Mouse (Mus musculus): ENCODE measurements around the gene Depdc5.

The Depdc5 gene

GRCm38 (mm10) chr5:32997686-32998085, 134.2 kb downstream of the Depdc5 start:
- no peak for DNase-seq (ENCODE audit: low read depth in 2 of 2, low spot score in 2 of 2)

GRCm38 (mm10) chr5:32998783-32999182, 135.3 kb downstream of the Depdc5 start:
- no peak for DNase-seq (ENCODE audit: low read depth in 2 of 2, low spot score in 2 of 2)

- DNase-seq (ENCODE audit: low read depth in 2 of 2, low spot score in 2 of 2): no peak
These were observed 137.6 kb downstream of the Depdc5 start for GRCm38 (mm10) chr5:33001111-33001510.

- no peak for DNase-seq (ENCODE audit: low read depth in 2 of 2, low spot score in 2 of 2)
These were observed 139.3 kb downstream of the Depdc5 start for GRCm38 (mm10) chr5:33002781-33003180.

- DNase-seq (ENCODE audit: low read depth in 2 of 2, low spot score in 2 of 2): no peak
These were observed 140.0 kb downstream of the Depdc5 start for GRCm38 (mm10) chr5:33003500-33003899.

GRCm38 (mm10) chr5:33004110-33004509, 140.6 kb downstream of the Depdc5 start:
- DNase-seq (ENCODE audit: low read depth in 2 of 2, low spot score in 2 of 2): no peak

GRCm38 (mm10) chr5:33005442-33006145, 142.1 kb downstream of the Depdc5 start:
- DNase-seq (ENCODE audit: low read depth in 2 of 2, low spot score in 2 of 2): no peak

- DNase-seq (ENCODE audit: low read depth in 2 of 2, low spot score in 2 of 2): no peak
These were observed 143.2 kb downstream of the Depdc5 start for GRCm38 (mm10) chr5:33006670-33007069.

- DNase-seq (ENCODE audit: low read depth in 2 of 2, low spot score in 2 of 2): no peak
These were observed 143.9 kb downstream of the Depdc5 start for GRCm38 (mm10) chr5:33007371-33007770.

- DNase-seq (ENCODE audit: low read depth in 2 of 2, low spot score in 2 of 2): no peak
These were observed 145.8 kb downstream of the Depdc5 start for GRCm38 (mm10) chr5:33009301-33009700.

GRCm38 (mm10) chr5:33009818-33010812, 146.6 kb downstream of the Depdc5 start:
- DNase-seq (ENCODE audit: low read depth in 2 of 2, low spot score in 2 of 2): no peak

GRCm38 (mm10) chr5:33011132-33012106, 147.9 kb downstream of the Depdc5 start:
- DNase-seq (ENCODE audit: low read depth in 2 of 2, low spot score in 2 of 2): no peak

- DNase-seq (ENCODE audit: low read depth in 2 of 2, low spot score in 2 of 2): no peak
These were observed 150.6 kb downstream of the Depdc5 start for GRCm38 (mm10) chr5:33014096-33014495.

GRCm38 (mm10) chr5:33015579-33015978, 152.1 kb downstream of the Depdc5 start:
- DNase-seq (ENCODE audit: low read depth in 2 of 2, low spot score in 2 of 2): no peak

- DNase-seq (ENCODE audit: low read depth in 2 of 2, low spot score in 2 of 2): no peak
These were observed 154.7 kb downstream of the Depdc5 start for GRCm38 (mm10) chr5:33018189-33018560.

GRCm38 (mm10) chr5:33018561-33019425, 155.3 kb downstream of the Depdc5 start, which contains the start of gene Ywhah:
Ywhah (plus strand) TSS chr5:33018816.
- DNase-seq (ENCODE audit: low read depth in 2 of 2, low spot score in 2 of 2): peak; percentile 94 to 97

GRCm38 (mm10) chr5:33019426-33019821, 155.9 kb downstream of the Depdc5 start:
- peak in 1 of 2 experiments; percentile 11 for DNase-seq (ENCODE audit: low read depth in 2 of 2, low spot score in 2 of 2)

- peak; percentile 33 to 49 for DNase-seq (ENCODE audit: low read depth in 2 of 2, low spot score in 2 of 2)
These were observed 158.1 kb downstream of the Depdc5 start for GRCm38 (mm10) chr5:33021622-33022021.

GRCm38 (mm10) chr5:33023337-33023736, 159.8 kb downstream of the Depdc5 start:
- no peak for DNase-seq (ENCODE audit: low read depth in 2 of 2, low spot score in 2 of 2)

GRCm38 (mm10) chr5:33024474-33024873, 161.0 kb downstream of the Depdc5 start:
- no peak for DNase-seq (ENCODE audit: low read depth in 2 of 2, low spot score in 2 of 2)

Measured in CD8-positive naive resting alpha-beta T cell, adult 2 months (primary cell).